Mouse (Mus musculus) neural tube, embryonic 14.5 days (tissue): ENCODE results near the gene Ifit2. TPM values are rescaled to one million over a fixed set of nuclear protein-coding genes. Genes with fewer than 3 reads are reported as not detected.

Experiments used
- ATAC-seq: fragments of 200-750 bp; cut with Nextera tagmentation; 2 replicates; pipeline ENCODE4 v1.8.0; 2017; ENCODE audit warnings: low read depth, mild to moderate bottlenecking, moderate TSS enrichment, moderate library complexity
- H3K27ac ChIP-seq: fragments of 300-500 bp; sonication (generic); 2 replicates; pipeline ENCODE4 v1.5.1; 2014; ENCODE audit warnings: low read depth, mild to moderate bottlenecking, control low read depth, low read length, moderate library complexity, mixed read lengths
- H3K27me3 ChIP-seq: fragments of 300-500 bp; sonication (generic); 2 replicates; pipeline ENCODE4 v1.6.1; 2014; ENCODE audit warnings: low read length; ENCODE audit not compliant: control insufficient read depth, insufficient read depth
- H3K36me3 ChIP-seq: fragments of 300-500 bp; sonication (generic); 2 replicates; pipeline ENCODE4 v1.6.1; 2014; ENCODE audit warnings: low read length, mixed read lengths; ENCODE audit not compliant: control insufficient read depth, insufficient read depth
- H3K4me1 ChIP-seq: fragments of 300-500 bp; sonication (generic); 2 replicates; pipeline ENCODE4 v1.6.1; 2014; ENCODE audit warnings: low read length; ENCODE audit not compliant: control insufficient read depth, insufficient read depth
- H3K4me2 ChIP-seq: fragments of 300-500 bp; sonication (generic); 2 replicates; pipeline ENCODE4 v1.6.1; 2014; ENCODE audit warnings: mild to moderate bottlenecking, low read depth, low read length, control low read depth
- H3K4me3 ChIP-seq: fragments of 300-500 bp; sonication (generic); 2 replicates; pipeline ENCODE4 v1.5.1; 2014; ENCODE audit warnings: low read depth, low read length, control low read depth, mixed read lengths
- H3K9ac ChIP-seq: fragments of 300-500 bp; sonication (generic); replicated peaks from 2 replicates; pipeline ENCODE4 v1.6.1; 2014; ENCODE audit warnings: low read depth, mild to moderate bottlenecking, control low read depth, low read length, mixed read lengths
- H3K9me3 ChIP-seq: fragments of 300-500 bp; sonication (generic); 2 replicates; pipeline ENCODE4 v1.6.1; 2016; ENCODE audit warnings: low read length; ENCODE audit not compliant: control insufficient read depth
- WGBS: fragments of 180-500 bp; shearing (Covaris S2); extraction: QIAGEN DNeasy Blood & Tissue Kit; methylation state at CpG from one replicate; pipeline ENCODE4 v1.1.7; 2014; 5-methylcytosine and 5-hydroxymethylcytosine counted together
- polyA plus RNA-seq: library from polyadenylated mRNA; unstranded; fragments of >200 nt; fragmentation: Nextera tagmentation; extraction: Ambion mirVana; gene quantifications from 2 replicates; pipeline ENCODE4 v1.2.1, GENCODE M21; 2014

The Ifit2 gene
- polyA plus RNA-seq, 1 experiment from 2014 or later = 6.8 TPM

DNA sequence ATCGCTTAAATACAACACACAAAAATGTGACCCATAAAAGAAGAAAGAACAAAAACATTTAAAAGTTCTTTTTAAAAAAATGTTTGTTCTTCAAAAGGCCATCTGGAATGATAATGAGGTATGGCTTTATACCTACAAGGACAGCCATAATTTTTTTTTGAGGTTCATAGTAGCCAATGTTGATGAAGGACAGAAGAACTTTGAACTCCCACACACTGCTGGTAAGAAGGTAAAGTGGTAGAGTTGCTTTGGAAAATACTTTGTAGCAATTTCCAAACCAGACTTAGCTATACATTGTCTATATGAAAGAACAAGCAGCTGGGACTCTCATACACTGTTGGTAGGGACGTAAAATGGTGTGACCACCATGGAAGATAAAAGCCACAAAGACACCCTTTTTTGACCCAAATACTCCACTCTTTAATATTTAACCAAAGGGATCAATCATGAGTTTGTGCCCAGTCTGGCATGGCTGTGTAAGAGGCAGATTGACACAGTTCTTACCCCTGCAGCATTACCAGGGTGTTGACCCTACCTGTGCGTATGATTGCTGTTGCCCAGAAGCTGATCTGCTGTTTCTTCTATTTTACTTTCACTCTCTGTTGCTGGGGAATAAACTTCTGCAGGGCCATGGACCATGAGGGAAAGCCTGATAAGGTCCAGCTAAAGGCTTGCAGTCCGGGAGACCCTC, 18.3 kb upstream of the Ifit2 start:
- WGBS = 95% methylated on average over 4 of the region's 4 CpGs

DNA sequence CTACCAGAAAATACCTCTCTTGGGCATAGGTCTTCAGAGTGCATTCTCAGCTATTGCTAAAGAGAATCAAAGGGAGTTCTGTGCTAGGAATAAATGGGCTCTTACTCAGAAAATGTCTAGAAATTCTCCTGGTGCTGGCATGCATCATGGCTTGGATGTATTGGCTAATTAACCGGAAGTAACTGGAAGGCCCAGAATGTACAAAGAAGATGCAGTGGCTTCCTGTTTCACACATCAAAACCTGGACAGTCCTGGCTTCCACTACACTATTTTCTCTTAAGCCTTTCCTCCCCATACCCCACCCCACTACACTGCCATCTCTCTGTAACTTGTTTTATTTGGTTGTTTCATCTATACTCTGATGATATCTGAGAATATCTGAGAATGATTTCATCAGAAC, 11.1 kb upstream of the Ifit2 start:
- Histone ChIP-seq H3K9ac (no peak overlapping the region), H3K27me3 (no peaks in the 10 kb centered on the region), H3K4me2 (no peak overlapping the region), H3K9me3 (no peaks in the 10 kb centered on the region), H3K36me3 (no peaks in the 10 kb centered on the region), H3K27ac (no peak overlapping the region), H3K4me1 (no peaks in the 10 kb centered on the region), H3K4me3 (no peak overlapping the region)
- WGBS = 77% methylated on average over 1 of the region's 1 CpGs
- ATAC-seq = no peak

More for the DNA sequence above, 18.3 kb upstream of the Ifit2 start:
- no peak for ATAC-seq
- no peak overlapping the region for H3K4me3 ChIP-seq
- H3K27ac ChIP-seq = no peak overlapping the region
- no peaks in the 10 kb centered on the region for H3K36me3 ChIP-seq
- no peaks in the 10 kb centered on the region for H3K4me1 ChIP-seq
- no peak overlapping the region for H3K4me2 ChIP-seq
- H3K9me3 ChIP-seq = no peaks in the 10 kb centered on the region
- H3K9ac ChIP-seq = no peak overlapping the region
- no peaks in the 10 kb centered on the region for H3K27me3 ChIP-seq

DNA sequence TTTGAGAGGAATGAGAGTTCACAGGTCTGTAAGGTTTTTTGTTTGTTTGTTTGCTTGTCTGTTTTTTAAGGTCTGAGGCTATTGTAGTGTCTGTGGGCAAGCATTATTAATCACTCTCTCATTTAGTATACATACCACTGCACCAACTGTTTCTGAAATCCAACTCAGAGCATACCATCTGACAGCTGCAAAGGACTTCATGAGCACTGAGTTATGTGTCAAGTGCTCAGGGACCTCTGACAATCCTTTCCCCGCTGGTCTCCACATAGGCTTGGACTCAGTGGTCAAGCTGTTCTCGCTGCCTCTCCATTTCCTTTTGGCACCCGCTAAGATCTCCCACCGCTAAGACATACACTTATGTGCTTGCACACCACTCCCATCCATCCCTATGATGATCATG, 4.3 kb upstream of the Ifit2 start:
- H3K9ac ChIP-seq = no peak overlapping the region
- no peaks in the 10 kb centered on the region for H3K36me3 ChIP-seq
- H3K9me3 ChIP-seq = no peaks in the 10 kb centered on the region
- no peak for ATAC-seq
- no peak overlapping the region for H3K27ac ChIP-seq
- no peaks in the 10 kb centered on the region for H3K27me3 ChIP-seq
- H3K4me1 ChIP-seq = no peaks in the 10 kb centered on the region; the same call in 1 of the 2 replicates
- no peak overlapping the region for H3K4me2 ChIP-seq
- 88% methylated on average over 4 of the region's 4 CpGs for WGBS
- no peak overlapping the region for H3K4me3 ChIP-seq

DNA sequence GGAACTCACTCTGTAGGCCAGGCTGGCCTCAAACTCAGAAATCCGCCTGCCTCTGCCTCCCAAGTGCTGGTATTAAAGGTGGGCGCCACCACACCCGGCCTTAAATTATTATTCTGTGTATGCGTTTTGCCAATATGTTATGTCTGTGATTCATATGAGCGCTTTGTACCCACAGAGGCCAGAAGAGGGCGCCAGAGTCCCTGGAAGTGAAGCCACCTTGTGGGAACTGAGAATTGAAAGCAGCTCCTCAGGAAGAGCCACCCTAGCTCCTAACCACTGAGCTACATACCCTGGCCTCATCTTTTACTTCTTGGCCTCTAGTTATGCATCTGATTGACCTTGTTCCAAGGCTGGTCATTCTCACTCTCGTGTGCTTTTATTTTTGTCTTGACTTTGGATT, 2.5 kb upstream of the Ifit2 start:
- no peaks in the 10 kb centered on the region for H3K36me3 ChIP-seq
- no peaks in the 10 kb centered on the region; the same call in 1 of the 2 replicates for H3K4me1 ChIP-seq
- H3K9me3 ChIP-seq = no peaks in the 10 kb centered on the region
- no peaks in the 10 kb centered on the region for H3K27me3 ChIP-seq
- no peak overlapping the region for H3K27ac ChIP-seq
- ATAC-seq = no peak
- no peak overlapping the region for H3K4me3 ChIP-seq
- no peak overlapping the region for H3K4me2 ChIP-seq
- H3K9ac ChIP-seq = no peak overlapping the region
- 29% methylated on average over 7 of the region's 7 CpGs for WGBS

DNA sequence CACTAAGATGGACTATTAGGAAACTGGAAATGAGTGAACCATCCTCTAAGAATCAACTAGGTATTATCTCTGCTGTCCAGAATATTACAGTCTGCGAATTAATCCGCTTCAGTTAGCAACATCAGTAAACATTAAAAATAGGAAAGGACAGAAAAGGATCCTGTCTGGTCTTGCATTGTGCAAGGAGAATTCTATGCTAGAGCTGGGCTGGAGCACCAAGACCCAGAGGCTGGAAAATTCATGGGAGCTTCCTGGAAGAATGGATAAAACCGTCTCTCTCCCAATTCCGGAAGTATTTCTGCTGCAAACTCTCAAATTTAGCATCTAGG, 325 bp upstream of the Ifit2 start:
- H3K9ac ChIP-seq = peak overlapping the region; percentile 25; the same call in 1 of the 2 replicates

DNA sequence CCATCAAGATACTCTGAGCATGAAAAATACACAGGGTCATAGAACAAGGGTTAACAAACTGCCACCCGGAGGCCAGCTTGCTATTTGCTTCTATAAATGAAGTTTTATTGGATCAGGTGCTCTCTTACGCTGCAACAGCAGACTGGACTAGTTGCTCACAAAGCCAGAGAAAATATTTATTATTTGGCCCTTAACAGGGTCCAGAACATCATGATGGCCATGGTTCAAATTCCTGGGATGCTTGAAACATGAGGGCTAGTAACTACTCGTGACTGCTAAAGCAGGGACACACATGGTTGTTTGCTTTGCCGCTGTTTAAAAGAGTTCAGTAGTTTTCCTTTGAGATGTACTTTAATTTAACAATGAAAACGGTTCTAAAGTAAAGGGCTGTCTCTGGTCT, 1.5 kb downstream of the Ifit2 start:
- Histone ChIP-seq H3K27ac (no peak overlapping the region), H3K4me3 (no peak overlapping the region), H3K4me2 (no peak overlapping the region), H3K36me3 (no peaks in the 10 kb centered on the region), H3K4me1 (no peaks in the 10 kb centered on the region; the same call in 1 of the 2 replicates), H3K9me3 (no peaks in the 10 kb centered on the region), H3K9ac (no peak overlapping the region), H3K27me3 (no peaks in the 10 kb centered on the region)
- 66% methylated on average over 5 of the region's 5 CpGs for WGBS
- ATAC-seq = no peak

More for the DNA sequence above, 325 bp upstream of the Ifit2 start:
- no peaks in the 10 kb centered on the region for H3K36me3 ChIP-seq
- H3K4me2 ChIP-seq = peak overlapping the region; percentile 73
- H3K27ac ChIP-seq = no peak overlapping the region
- H3K4me3 ChIP-seq = peak overlapping the region; percentile 40
- H3K27me3 ChIP-seq = no peaks in the 10 kb centered on the region
- no peak for ATAC-seq
- no peaks in the 10 kb centered on the region for H3K9me3 ChIP-seq
- 37% methylated on average over 4 of the region's 4 CpGs for WGBS
- no peaks in the 10 kb centered on the region; the same call in 1 of the 2 replicates for H3K4me1 ChIP-seq

DNA sequence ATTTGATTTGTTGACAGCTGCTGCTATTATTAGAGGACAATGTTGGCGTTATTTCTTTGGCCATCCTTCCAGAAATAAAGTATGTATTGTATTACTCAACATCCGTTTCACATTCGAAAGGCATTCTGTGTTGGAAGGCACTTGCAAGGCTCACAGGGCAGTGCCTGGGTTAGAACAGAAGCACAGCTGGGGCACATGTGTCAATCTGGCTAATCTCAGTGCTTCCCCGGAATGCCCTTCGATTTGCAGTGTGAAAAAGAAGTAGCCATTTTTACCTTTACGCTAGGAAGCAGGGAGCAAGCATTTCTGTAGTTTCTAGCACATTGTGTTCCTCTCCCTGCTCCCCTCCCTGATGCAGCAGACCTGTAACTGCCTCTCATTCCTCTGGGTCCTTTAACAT, 2.5 kb downstream of the Ifit2 start:
- Histone ChIP-seq H3K4me2 (no peak overlapping the region), H3K27me3 (no peaks in the 10 kb centered on the region), H3K9ac (no peak overlapping the region), H3K27ac (no peak overlapping the region), H3K4me3 (no peak overlapping the region), H3K4me1 (no peaks in the 10 kb centered on the region; the same call in 1 of the 2 replicates), H3K36me3 (no peaks in the 10 kb centered on the region), H3K9me3 (no peaks in the 10 kb centered on the region)
- WGBS = 80% methylated on average over 6 of the region's 6 CpGs
- no peak for ATAC-seq

DNA sequence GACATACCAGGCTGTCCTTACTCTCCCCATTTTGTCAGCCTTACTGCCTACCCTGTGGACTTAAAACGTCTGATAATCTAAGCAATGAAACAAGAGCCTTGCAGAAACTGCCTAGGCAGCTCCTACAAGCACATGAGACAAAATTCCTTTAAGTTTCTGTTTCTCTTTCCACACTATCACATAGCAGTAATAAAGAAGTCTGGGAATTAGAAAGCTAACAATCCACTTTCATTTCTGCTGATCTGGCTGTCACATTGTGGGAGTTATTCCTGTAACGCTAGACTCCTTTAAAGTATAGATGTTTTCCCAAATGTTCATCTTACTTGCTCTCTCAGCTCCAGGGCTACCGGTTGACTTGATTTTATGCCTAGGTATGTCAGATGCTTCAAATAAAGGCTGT, 3.0 kb downstream of the Ifit2 start:
- Histone ChIP-seq H3K27me3 (no peaks in the 10 kb centered on the region), H3K4me1 (no peaks in the 10 kb centered on the region; the same call in 1 of the 2 replicates), H3K4me2 (no peak overlapping the region), H3K4me3 (no peak overlapping the region), H3K36me3 (no peaks in the 10 kb centered on the region), H3K27ac (no peak overlapping the region), H3K9me3 (no peaks in the 10 kb centered on the region), H3K9ac (no peak overlapping the region)
- 87% methylated on average over 3 of the region's 3 CpGs for WGBS
- ATAC-seq = no peak

DNA sequence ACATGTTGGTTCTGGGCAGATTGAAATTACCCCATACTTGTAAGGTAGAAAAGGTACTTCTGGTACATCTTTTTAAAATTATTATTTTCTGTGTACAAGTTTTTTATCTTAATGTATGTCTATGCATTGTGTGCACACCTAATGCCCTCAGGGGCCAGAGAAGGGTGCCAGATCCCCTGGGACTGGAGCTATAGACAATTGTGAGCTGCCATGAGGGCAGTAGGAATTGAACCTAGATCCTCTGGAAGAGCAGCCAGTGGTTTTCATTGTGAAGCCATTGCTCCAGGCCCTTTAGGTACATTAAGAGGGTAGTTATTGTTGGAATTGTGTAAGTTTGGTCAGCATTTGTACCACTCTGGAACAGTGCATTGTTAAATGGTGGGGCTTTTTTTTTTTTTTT, 3.6 kb downstream of the Ifit2 start:
- no peak for ATAC-seq
- Histone ChIP-seq H3K27ac (no peak overlapping the region), H3K4me2 (no peak overlapping the region), H3K27me3 (no peaks in the 10 kb centered on the region), H3K4me1 (no peaks in the 10 kb centered on the region; the same call in 1 of the 2 replicates), H3K36me3 (no peaks in the 10 kb centered on the region), H3K9ac (no peak overlapping the region), H3K9me3 (no peaks in the 10 kb centered on the region), H3K4me3 (no peak overlapping the region)
